Comparison of ENCODE assay signal across 8 mouse cellular contexts in the genomic region with DNA sequence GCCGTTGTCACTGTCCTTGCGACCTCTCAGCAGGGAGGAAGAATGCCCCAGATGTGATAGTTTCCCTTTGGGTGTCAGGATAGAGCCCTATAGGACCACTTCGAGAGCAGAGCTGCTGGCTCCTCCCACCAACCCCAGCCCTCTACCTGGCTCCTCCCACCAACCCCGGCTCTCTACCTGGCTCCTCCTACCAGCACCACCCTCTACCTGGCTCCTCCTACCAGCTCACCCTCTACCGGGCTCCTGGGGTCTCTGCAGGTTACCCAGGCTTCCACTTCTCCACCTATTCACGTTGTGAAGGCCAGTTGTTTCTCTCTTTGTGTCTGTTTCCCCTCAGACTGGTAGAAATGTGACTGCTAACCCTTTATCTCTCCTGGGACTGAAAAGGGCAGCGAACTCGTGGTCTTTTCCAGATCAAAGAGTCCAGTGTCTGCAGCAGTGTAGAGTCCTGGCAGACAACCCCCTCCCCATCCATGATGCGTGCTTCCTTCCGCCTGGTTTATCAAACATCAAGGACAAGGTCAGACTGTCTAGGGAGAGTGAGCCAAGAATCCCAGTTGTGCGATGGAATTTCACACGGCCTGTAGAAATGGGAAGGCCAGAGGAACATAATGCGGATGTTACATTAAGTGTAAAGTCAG. TPM values are rescaled to one million over a fixed set of nuclear protein-coding genes. Genes with fewer than 3 reads are reported as not detected.
DNase-seq lines count a peak whose midpoint lies in the region; ATAC-seq and TF ChIP-seq lines count a peak whose summit lies in the region.

No protein-coding gene starts in this region.

- no peak for ATAC-seq in midbrain, postnatal 0 days (ENCODE audit: low FRiP score)

- no peak overlapping the region for H3K4me2 ChIP-seq in midbrain, postnatal 0 days (ENCODE audit: low read depth, low read length, poor library complexity, severe bottlenecking)

- no peak overlapping the region for H3K9ac ChIP-seq in midbrain, postnatal 0 days (replicated peaks; ENCODE audit: low read length, poor library complexity, severe bottlenecking)

- no peak overlapping the region for H3K27ac ChIP-seq in midbrain, embryonic 10.5 days (replicated peaks)
- H3K27ac ChIP-seq in midbrain, postnatal 0 days (ENCODE audit: low read depth, low read length): no peak overlapping the region

- no peak for TF ChIP-seq CTCF in midbrain, postnatal 0 days (IDR thresholded peaks at IDR 0.05)

- peaks cover 5% of the 10 kb centered on the region for H3K27me3 ChIP-seq in midbrain, embryonic 10.5 days (ENCODE audit: low read depth, poor library complexity, severe bottlenecking)
- no peaks in the 10 kb centered on the region for H3K27me3 ChIP-seq in midbrain, postnatal 0 days (ENCODE audit: insufficient read depth, low read length)

- H3K4me1 ChIP-seq in midbrain, embryonic 10.5 days: peaks cover 25% of the 10 kb centered on the region
- H3K4me1 ChIP-seq in midbrain, postnatal 0 days (ENCODE audit: insufficient read depth, low read length): no peaks in the 10 kb centered on the region

- no peaks in the 10 kb centered on the region for H3K9me3 ChIP-seq in midbrain, embryonic 10.5 days (replicated peaks)
- no peaks in the 10 kb centered on the region for H3K9me3 ChIP-seq in midbrain, postnatal 0 days (ENCODE audit: low read length)

- 31% methylated on average over 13 of the region's 13 CpGs for WGBS in midbrain, embryonic 10.5 days
- WGBS in midbrain, postnatal 0 days: 34% methylated on average over 13 of the region's 13 CpGs

- no peaks in the 10 kb centered on the region for H3K36me3 ChIP-seq in midbrain, embryonic 10.5 days
- H3K36me3 ChIP-seq in midbrain, postnatal 0 days (ENCODE audit: insufficient read depth, low read length): no peaks in the 10 kb centered on the region

- DNase-seq in midbrain, embryonic 10.5 days (ENCODE audit: low spot score): no peak
- no peak for DNase-seq in midbrain, postnatal 0 days (ENCODE audit: low spot score)
- peak; percentile 53 for DNase-seq in embryo, embryonic 10.5 days (ENCODE audit: low spot score)
- DNase-seq in kidney, postnatal 25 days: peak; percentile 29 to 54
- DNase-seq in mesoderm, embryonic 11.5 days (ENCODE audit: low read depth, low spot score): peak; percentile 28
- DNase-seq in thymus, postnatal 36 days: peak; percentile 23 to 58
- no peak for DNase-seq in layer of hippocampus, postnatal 36 days
- no peak for DNase-seq in gastrocnemius, postnatal 4 days (ENCODE audit: low spot score in 2 of 2)

- 0 out of 2 replicates have a peak overlapping the region, but pooled peaks have one; percentile 4 for H3K4me3 ChIP-seq in midbrain, embryonic 10.5 days
- no peak overlapping the region for H3K4me3 ChIP-seq in midbrain, postnatal 0 days (ENCODE audit: low read depth, low read length)

RNA-seq across cellular contexts. Expression of a gene that starts 9.4 kb away (rescaled TPM):
- polyA plus RNA-seq in midbrain, embryonic 10.5 days (2016; fragmentation: Nextera tagmentation; extraction: Ambion mirVana): 165 and 198 TPM in 2 replicates
- total RNA-seq in midbrain, postnatal 0 days (2014; rRNA removed): 301 and 335 TPM in 2 replicates
- 362 and 412 TPM in 2 replicates for polyA plus RNA-seq in midbrain, postnatal 0 days (2015; fragmentation: Nextera tagmentation; extraction: Ambion mirVana)
- 100 to 1,000 TPM; 397 to 399 TPM for total RNA-seq in layer of hippocampus, postnatal 36 days (2021)
- 100 to 1,000 TPM; 128 to 141 TPM for total RNA-seq in gastrocnemius, postnatal 4 days (2021)

RNA-seq across cellular contexts. Expression of a gene that starts 17.6 kb away (rescaled TPM):
- polyA plus RNA-seq in midbrain, embryonic 10.5 days (2016; fragmentation: Nextera tagmentation; extraction: Ambion mirVana): 42.9 and 43.8 TPM in 2 replicates
- 99.4 and 108 TPM in 2 replicates for total RNA-seq in midbrain, postnatal 0 days (2014; rRNA removed)
- polyA plus RNA-seq in midbrain, postnatal 0 days (2015; fragmentation: Nextera tagmentation; extraction: Ambion mirVana): 95.4 and 96.6 TPM in 2 replicates
- 10 to 100 TPM; 64.5 to 79.7 TPM for total RNA-seq in layer of hippocampus, postnatal 36 days (2021)
- 10 to 100 TPM in 1 of 2 experiments, 1 to 10 TPM in 1; 9.4 to 11.4 TPM for total RNA-seq in gastrocnemius, postnatal 4 days (2021)

Comparison
In these comparisons a context has a peak if more than half of its experiments do, and no peak if none do; other contexts are left out.
1. DNase-seq: peak in embryo, embryonic 10.5 days (single experiment), kidney, postnatal 25 days (2 of 2), mesoderm, embryonic 11.5 days (single experiment) and thymus, postnatal 36 days (2 of 2); none in midbrain, embryonic 10.5 days (single experiment), midbrain, postnatal 0 days (single experiment), layer of hippocampus, postnatal 36 days (0 of 2) and gastrocnemius, postnatal 4 days (0 of 2).